Mouse (Mus musculus): ENCODE data around the gene Cubn.

DNA sequence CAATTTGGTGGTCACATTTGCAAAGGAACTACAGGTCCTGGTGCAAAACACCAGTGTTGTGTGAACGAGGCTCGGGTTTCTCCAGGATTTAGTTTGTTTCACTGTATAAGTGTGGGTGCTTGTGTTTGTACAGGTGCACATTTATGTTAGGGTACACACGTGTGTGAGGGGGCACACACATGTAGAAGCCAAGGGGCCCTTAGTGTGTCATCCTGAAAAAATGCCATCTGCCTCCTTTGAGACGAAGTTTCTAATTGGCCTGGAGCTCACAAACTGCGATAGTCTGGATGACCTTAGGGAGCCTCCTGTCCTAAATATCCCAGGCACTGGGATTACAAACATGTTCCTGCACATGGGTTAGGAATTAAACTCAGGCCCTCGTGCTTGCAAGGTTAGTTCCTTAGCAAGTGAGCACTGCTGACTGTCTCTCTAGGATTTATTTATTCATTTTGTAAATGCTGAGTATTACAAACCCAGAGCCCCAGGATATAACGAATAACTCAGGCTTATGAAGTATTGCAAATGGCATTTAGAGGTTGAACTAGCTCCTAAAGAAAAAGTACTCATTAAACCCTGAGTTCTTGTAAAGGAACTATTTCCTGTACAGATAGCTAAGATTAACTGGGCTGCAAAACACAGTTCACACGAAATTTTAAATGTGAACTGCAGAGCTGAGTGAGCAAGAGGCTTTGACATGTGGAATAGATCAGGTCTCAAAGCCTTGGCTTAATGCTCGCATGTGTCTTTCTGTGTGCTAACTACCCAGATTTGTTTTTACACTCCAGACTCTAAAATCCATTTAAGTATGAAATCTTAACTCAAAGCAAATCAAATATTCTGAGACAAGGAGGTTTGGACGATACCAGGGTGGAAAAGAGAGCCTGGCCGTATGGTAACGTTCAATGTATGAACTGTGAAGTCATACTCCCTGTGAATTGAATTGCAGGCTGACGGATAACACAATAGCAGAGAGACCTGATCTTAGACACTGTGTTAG, 39.8 kb downstream of the Cubn start:
- no peak for TF ChIP-seq CTCF (IDR thresholded peaks at IDR 0.05; ENCODE audit: low read depth)
- no peak for TF ChIP-seq EP300 (IDR thresholded peaks at IDR 0.05; ENCODE audit: low read depth)
